Mouse (Mus musculus): ENCODE data around the gene Stag1.

The Stag1 gene

GRCm38 (mm10) chr9:100951481-100951880 lies 353.9 kb downstream of the Stag1 start:
- TF ChIP-seq GATA4 (IDR thresholded peaks at IDR 0.05; ENCODE audit: insufficient replicate concordance, low read length) = no peak

- no peak for TF ChIP-seq GATA4 (IDR thresholded peaks at IDR 0.05; ENCODE audit: insufficient replicate concordance, low read length)
Measured at GRCm38 (mm10) chr9:100962903-100963427, 365.4 kb downstream of the Stag1 start.

GRCm38 (mm10) chr9:100963428-100963912 lies 365.9 kb downstream of the Stag1 start:
- no peak for TF ChIP-seq GATA4 (IDR thresholded peaks at IDR 0.05; ENCODE audit: insufficient replicate concordance, low read length)

GRCm38 (mm10) chr9:100964106-100964505 lies 366.5 kb downstream of the Stag1 start:
- TF ChIP-seq GATA4 (IDR thresholded peaks at IDR 0.05; ENCODE audit: insufficient replicate concordance, low read length) = no peak

GRCm38 (mm10) chr9:100969461-100969860 lies 371.9 kb downstream of the Stag1 start:
- no peak for TF ChIP-seq GATA4 (IDR thresholded peaks at IDR 0.05; ENCODE audit: insufficient replicate concordance, low read length)

GRCm38 (mm10) chr9:100978666-100979065 lies 381.1 kb downstream of the Stag1 start:
- TF ChIP-seq GATA4 (IDR thresholded peaks at IDR 0.05; ENCODE audit: insufficient replicate concordance, low read length) = no peak

GRCm38 (mm10) chr9:100979260-100979659 lies 381.7 kb downstream of the Stag1 start:
- TF ChIP-seq GATA4 (IDR thresholded peaks at IDR 0.05; ENCODE audit: insufficient replicate concordance, low read length) = no peak

- no peak for TF ChIP-seq GATA4 (IDR thresholded peaks at IDR 0.05; ENCODE audit: insufficient replicate concordance, low read length)
Measured at GRCm38 (mm10) chr9:100982786-100983185, 385.2 kb downstream of the Stag1 start.

GRCm38 (mm10) chr9:100984381-100985310 lies 387.0 kb downstream of the Stag1 start:
- TF ChIP-seq GATA4 (IDR thresholded peaks at IDR 0.05; ENCODE audit: insufficient replicate concordance, low read length) = no peak

- TF ChIP-seq GATA4 (IDR thresholded peaks at IDR 0.05; ENCODE audit: insufficient replicate concordance, low read length) = no peak
Measured at GRCm38 (mm10) chr9:100987006-100987405, 389.4 kb downstream of the Stag1 start.

- TF ChIP-seq GATA4 (IDR thresholded peaks at IDR 0.05; ENCODE audit: insufficient replicate concordance, low read length) = no peak
Measured at GRCm38 (mm10) chr9:100987850-100988249, 390.3 kb downstream of the Stag1 start.

- no peak for TF ChIP-seq GATA4 (IDR thresholded peaks at IDR 0.05; ENCODE audit: insufficient replicate concordance, low read length)
Measured at GRCm38 (mm10) chr9:100990609-100991008, 393.0 kb downstream of the Stag1 start.

- TF ChIP-seq GATA4 (IDR thresholded peaks at IDR 0.05; ENCODE audit: insufficient replicate concordance, low read length) = no peak
Measured at GRCm38 (mm10) chr9:100991321-100991720, 393.7 kb downstream of the Stag1 start.

GRCm38 (mm10) chr9:100992191-100992590 lies 394.6 kb downstream of the Stag1 start:
- TF ChIP-seq GATA4 (IDR thresholded peaks at IDR 0.05; ENCODE audit: insufficient replicate concordance, low read length) = no peak

GRCm38 (mm10) chr9:100993937-100994336 lies 396.3 kb downstream of the Stag1 start:
- no peak for TF ChIP-seq GATA4 (IDR thresholded peaks at IDR 0.05; ENCODE audit: insufficient replicate concordance, low read length)

GRCm38 (mm10) chr9:100997138-100997537 lies 399.5 kb downstream of the Stag1 start:
- TF ChIP-seq GATA4 (IDR thresholded peaks at IDR 0.05; ENCODE audit: insufficient replicate concordance, low read length) = no peak

All from liver, adult (tissue).